Mouse (Mus musculus) left cerebral cortex, adult 11 months (tissue): ENCODE data around the gene Gm12887.

Source experiments
- DNase-seq: peaks from one replicate; pipeline ENCODE4 v3.0.0; 2022; ENCODE audit warnings: low spot score

The Gm12887 gene

DNA sequence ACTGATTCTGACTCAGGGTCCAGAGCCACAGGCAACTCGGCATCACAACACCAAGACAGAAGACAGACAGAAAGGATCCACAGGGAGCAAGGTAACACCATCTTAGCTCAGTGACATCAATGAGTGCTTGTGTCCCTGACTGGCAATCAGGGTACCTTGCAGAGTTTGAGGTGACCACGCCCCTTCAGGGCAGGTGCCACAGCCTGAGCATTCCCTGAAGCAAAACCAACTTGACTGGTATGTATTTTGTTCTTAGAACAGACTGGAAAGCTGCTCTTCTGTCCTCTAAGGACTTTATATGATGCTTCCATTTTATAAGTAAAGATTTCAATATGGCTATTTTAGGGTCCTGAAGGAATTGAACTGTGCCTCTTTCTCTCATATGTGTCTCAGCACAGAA lies at the start of gene Gm12887:
Gene Gm12887, minus strand, starts transcription at position 101 of the 400 bp plus-strand sequence.
- no peak for DNase-seq

DNA sequence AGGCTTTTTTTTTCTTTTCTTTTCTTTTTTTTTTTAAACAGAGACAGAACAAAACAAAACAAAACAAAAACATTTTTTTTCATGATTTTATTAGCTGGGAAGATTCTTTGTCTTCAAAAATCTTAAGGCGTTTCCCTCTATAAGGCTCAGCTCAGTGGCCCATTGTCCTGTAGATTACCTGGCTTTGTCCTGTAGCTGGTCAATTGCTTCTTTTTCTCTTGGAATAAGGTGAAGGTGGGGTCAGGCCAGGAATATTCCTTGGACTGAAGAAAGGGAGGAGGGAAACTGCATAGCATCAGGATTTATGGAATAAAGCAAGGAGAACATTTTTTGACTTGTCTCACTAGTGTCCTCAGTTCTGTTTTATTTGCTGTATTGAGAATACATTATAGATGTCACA lies 35.1 kb upstream of the Gm12887 start:
- no peak for DNase-seq
